Mouse (Mus musculus): ENCODE results near the gene Oxnad1.
"Not testable (repeated sequence)": the region's sequence is repeated elsewhere in the genome, so short reads cannot be mapped to it uniquely, and the experiment has no call there.

DNA sequence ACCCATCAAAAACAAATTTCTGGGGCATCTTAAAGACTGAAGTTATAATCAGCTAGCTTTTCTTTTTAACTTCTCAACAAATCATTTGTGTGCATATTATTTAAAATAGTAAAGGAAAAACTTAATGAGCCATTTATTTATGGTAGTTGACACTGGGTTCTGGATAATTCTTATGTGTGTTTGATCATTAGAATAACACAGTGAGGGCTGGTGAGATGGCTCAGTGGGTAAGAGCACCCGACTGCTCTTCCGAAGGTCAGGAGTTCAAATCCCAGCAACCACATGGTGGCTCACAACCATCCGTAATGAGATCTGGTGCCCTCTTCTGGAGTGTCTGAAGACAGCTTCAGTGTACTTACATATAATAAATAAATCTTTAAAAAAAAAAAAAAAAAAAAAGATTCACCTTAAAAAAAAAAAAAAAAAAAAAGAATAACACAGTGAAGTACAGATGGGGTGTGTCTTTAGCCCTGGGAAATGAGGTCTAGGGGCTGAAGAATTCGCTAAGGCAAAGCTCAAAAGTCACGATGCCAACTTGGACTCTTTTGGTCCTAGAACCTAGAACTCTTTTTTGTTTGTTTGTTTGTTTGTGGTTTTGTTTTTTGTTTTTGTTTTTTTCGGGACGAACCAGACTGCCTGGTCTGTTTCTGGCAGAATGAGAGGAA lies 2.5 kb downstream of the Oxnad1 start:
- TF ChIP-seq CTCF (IDR thresholded peaks at IDR 0.05; ENCODE audit: borderline replicate concordance, insufficient read depth, low read length); POLR2A (IDR thresholded peaks at IDR 0.05; ENCODE audit: low read depth, low read length): not testable (repeated sequence)
